Mouse (Mus musculus) neural tube, embryonic 13.5 days (tissue): ENCODE measurements around the gene Rnh1. TPM values are rescaled to one million over a fixed set of nuclear protein-coding genes. Genes with fewer than 3 reads are reported as not detected.
A peak's percentile ranks its signal among the peaks of the same experiment; 100 is the strongest.

Experiments used
- ATAC-seq: fragments of 200-750 bp; cut with Nextera tagmentation; 2 replicates; pipeline ENCODE4 v1.8.0; 2017; ENCODE audit warnings: low read depth, mild to moderate bottlenecking, moderate TSS enrichment, moderate library complexity
- H3K27ac ChIP-seq: fragments of 300-500 bp; sonication (generic); replicated peaks from 2 replicates; pipeline ENCODE4 v1.5.1; 2015; ENCODE audit warnings: moderate library complexity, mild to moderate bottlenecking, inconsistent platforms
- H3K27me3 ChIP-seq: fragments of 300-500 bp; sonication (generic); 2 replicates; pipeline ENCODE4 v1.6.1; 2015; ENCODE audit warnings: mild to moderate bottlenecking, inconsistent platforms
- H3K36me3 ChIP-seq: fragments of 300-500 bp; sonication (generic); 2 replicates; pipeline ENCODE4 v1.6.1; 2015; ENCODE audit warnings: mild to moderate bottlenecking, inconsistent platforms
- H3K4me1 ChIP-seq: fragments of 300-500 bp; sonication (generic); replicated peaks from 2 replicates; pipeline ENCODE4 v1.6.1; 2015; ENCODE audit warnings: inconsistent platforms
- H3K4me2 ChIP-seq: fragments of 300-500 bp; sonication (generic); 2 replicates; pipeline ENCODE4 v1.6.1; 2015; ENCODE audit warnings: inconsistent platforms, mild to moderate bottlenecking, moderate library complexity
- H3K4me3 ChIP-seq: fragments of 300-500 bp; sonication (generic); 2 replicates; pipeline ENCODE4 v1.5.1; 2015; ENCODE audit warnings: mild to moderate bottlenecking, inconsistent platforms
- H3K9ac ChIP-seq: fragments of 300-500 bp; sonication (generic); 2 replicates; pipeline ENCODE4 v1.6.1; 2015; ENCODE audit warnings: moderate library complexity, mild to moderate bottlenecking, inconsistent platforms
- H3K9me3 ChIP-seq: fragments of 300-500 bp; sonication (generic); 2 replicates; pipeline ENCODE4 v1.6.1; 2016; ENCODE audit warnings: inconsistent platforms
- WGBS: fragments of 180-500 bp; shearing (Covaris S2); methylation state at CpG from one replicate; pipeline ENCODE4 v1.1.7; 2015; 5-methylcytosine and 5-hydroxymethylcytosine counted together
- polyA plus RNA-seq: library from polyadenylated mRNA; unstranded; fragments of >200 nt; fragmentation: Nextera tagmentation; extraction: Ambion mirVana; gene quantifications from 2 replicates; pipeline ENCODE4 v1.2.1, GENCODE M21; 2015

The Rnh1 gene
- polyA plus RNA-seq, 1 experiment from 2014 or later, result 57.5 TPM

GRCm38 (mm10) chr7:141176173-141176572 is 3.5 kb upstream of the Rnh1 start:
- no peaks in the 10 kb centered on the region for H3K27me3 ChIP-seq
- H3K27ac ChIP-seq, result no peak overlapping the region
- WGBS, result 2% methylated on average over 8 of the region's 8 CpGs
- no peaks in the 10 kb centered on the region for H3K36me3 ChIP-seq
- no peaks in the 10 kb centered on the region for H3K9me3 ChIP-seq
- no peak overlapping the region for H3K4me2 ChIP-seq
- H3K4me3 ChIP-seq, result no peak overlapping the region
- ATAC-seq, result no peak
- no peak overlapping the region for H3K9ac ChIP-seq
- peaks cover 10% of the 10 kb centered on the region for H3K4me1 ChIP-seq

- H3K4me2 ChIP-seq, result no peak overlapping the region
- H3K36me3 ChIP-seq, result no peaks in the 10 kb centered on the region
- ATAC-seq, result no peak
- WGBS, result 85% methylated on average over 4 of the region's 4 CpGs
- H3K27me3 ChIP-seq, result no peaks in the 10 kb centered on the region
- peaks cover 10% of the 10 kb centered on the region for H3K4me1 ChIP-seq
- no peaks in the 10 kb centered on the region for H3K9me3 ChIP-seq
- H3K4me3 ChIP-seq, result no peak overlapping the region
- no peak overlapping the region for H3K9ac ChIP-seq
- H3K27ac ChIP-seq, result no peak overlapping the region
These were observed 2.4 kb upstream of the Rnh1 start for GRCm38 (mm10) chr7:141175068-141175467.

DNA sequence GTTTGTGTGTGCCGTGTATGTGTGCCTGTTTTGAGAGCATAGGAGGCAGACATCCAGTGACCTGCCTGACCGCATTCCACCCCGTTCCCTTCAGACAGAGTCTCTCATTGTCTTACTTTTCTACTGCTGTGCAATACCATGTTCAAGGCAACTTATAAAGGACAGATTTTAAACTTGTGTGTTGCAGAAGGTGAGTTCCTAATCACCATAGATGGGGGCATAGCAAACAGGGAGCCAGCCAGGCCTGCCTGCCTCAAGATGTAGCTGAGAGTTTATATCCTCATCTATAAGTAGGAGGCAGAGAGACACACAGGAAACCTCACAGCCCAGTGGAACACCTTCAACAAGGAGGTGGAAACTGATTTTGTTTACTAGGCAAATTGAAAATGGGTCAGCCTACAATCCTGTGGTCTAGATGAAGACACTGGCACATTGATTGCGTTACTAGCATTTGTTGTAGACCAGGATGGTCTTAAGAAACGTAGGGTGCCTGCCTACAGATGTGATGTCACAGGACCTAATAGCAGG is 730 bp upstream of the Rnh1 start:
- H3K9ac ChIP-seq, result peak overlapping the region; percentile 79
- peak overlapping the region; percentile 97 for H3K27ac ChIP-seq
- no peaks in the 10 kb centered on the region for H3K36me3 ChIP-seq
- ATAC-seq, result no peak
- 83% methylated on average over 5 of the region's 5 CpGs for WGBS
- H3K27me3 ChIP-seq, result no peaks in the 10 kb centered on the region
- no peaks in the 10 kb centered on the region for H3K9me3 ChIP-seq
- H3K4me1 ChIP-seq, result peaks cover 18% of the 10 kb centered on the region
- H3K4me3 ChIP-seq, result peak overlapping the region; percentile 55
- H3K4me2 ChIP-seq, result peak overlapping the region; percentile 64

- Histone ChIP-seq H3K9ac (no peak overlapping the region), H3K4me1 (peaks cover 27% of the 10 kb centered on the region), H3K9me3 (no peaks in the 10 kb centered on the region), H3K27me3 (no peaks in the 10 kb centered on the region), H3K4me3 (no peak overlapping the region), H3K4me2 (no peak overlapping the region), H3K36me3 (peaks cover 9% of the 10 kb centered on the region), H3K27ac (no peak overlapping the region)
- no peak for ATAC-seq
These were observed 2.8 kb downstream of the Rnh1 start for GRCm38 (mm10) chr7:141169866-141170265.

- Histone ChIP-seq H3K36me3 (peaks cover 13% of the 10 kb centered on the region), H3K4me3 (no peak overlapping the region), H3K4me2 (no peak overlapping the region), H3K9ac (no peak overlapping the region), H3K9me3 (no peaks in the 10 kb centered on the region), H3K27me3 (no peaks in the 10 kb centered on the region), H3K27ac (no peak overlapping the region), H3K4me1 (peaks cover 27% of the 10 kb centered on the region)
- WGBS, result 68% methylated on average over 1 of the region's 1 CpGs
- no peak for ATAC-seq
These were observed 3.4 kb downstream of the Rnh1 start for GRCm38 (mm10) chr7:141169300-141169699.

DNA sequence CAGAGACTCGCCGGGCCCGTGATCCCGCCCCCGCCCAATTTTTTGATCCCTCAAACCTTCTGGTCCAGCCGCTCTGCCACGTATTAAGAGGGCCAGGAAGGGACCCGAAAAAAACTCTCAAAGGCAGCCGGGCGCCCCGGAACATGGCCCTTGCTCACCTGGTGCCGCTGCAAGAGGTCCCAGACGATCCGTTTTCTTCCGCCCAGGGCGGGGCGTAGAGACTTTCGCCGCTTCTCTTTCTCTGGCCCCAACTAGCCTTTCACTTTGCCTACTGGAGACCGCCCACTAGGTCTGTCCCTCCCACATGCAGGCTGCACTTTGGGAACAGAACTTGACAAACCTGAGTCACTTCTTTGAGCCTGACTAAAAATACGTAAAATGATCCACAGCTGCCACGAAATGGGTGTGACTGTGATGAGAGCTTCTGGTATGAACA is 4.1 kb downstream of the Rnh1 start:
- no peak overlapping the region for H3K27ac ChIP-seq
- H3K4me3 ChIP-seq, result peak overlapping the region; percentile 38
- WGBS, result 4% methylated on average over 22 of the region's 22 CpGs
- peak overlapping the region; percentile 68 for H3K9ac ChIP-seq
- ATAC-seq, result no peak
- H3K4me2 ChIP-seq, result peak overlapping the region; percentile 53
- peaks cover 21% of the 10 kb centered on the region for H3K36me3 ChIP-seq
- H3K9me3 ChIP-seq, result no peaks in the 10 kb centered on the region
- H3K27me3 ChIP-seq, result no peaks in the 10 kb centered on the region
- peaks cover 24% of the 10 kb centered on the region for H3K4me1 ChIP-seq

GRCm38 (mm10) chr7:141167901-141168517 is 4.6 kb downstream of the Rnh1 start:
- H3K4me2 ChIP-seq, result peak overlapping the region; percentile 53
- H3K4me1 ChIP-seq, result peaks cover 19% of the 10 kb centered on the region
- peaks cover 26% of the 10 kb centered on the region for H3K36me3 ChIP-seq
- H3K4me3 ChIP-seq, result peak overlapping the region; percentile 38
- no peaks in the 10 kb centered on the region for H3K9me3 ChIP-seq
- H3K9ac ChIP-seq, result peak overlapping the region; percentile 68
- 23% methylated on average over 7 of the region's 7 CpGs for WGBS
- no peaks in the 10 kb centered on the region for H3K27me3 ChIP-seq
- no peak for ATAC-seq
- H3K27ac ChIP-seq, result no peak overlapping the region

- Histone ChIP-seq H3K36me3 (peaks cover 56% of the 10 kb centered on the region), H3K27me3 (no peaks in the 10 kb centered on the region), H3K27ac (no peak overlapping the region), H3K9ac (no peak overlapping the region), H3K4me3 (no peak overlapping the region), H3K9me3 (no peaks in the 10 kb centered on the region), H3K4me1 (peaks cover 17% of the 10 kb centered on the region), H3K4me2 (no peak overlapping the region)
- no peak for ATAC-seq
- WGBS, result 91% methylated on average over 6 of the region's 6 CpGs
These were observed 7.8 kb downstream of the Rnh1 start for GRCm38 (mm10) chr7:141164850-141165249.

- no peaks in the 10 kb centered on the region for H3K27me3 ChIP-seq
- no peak overlapping the region for H3K27ac ChIP-seq
- no peaks in the 10 kb centered on the region for H3K9me3 ChIP-seq
- 95% methylated on average over 7 of the region's 7 CpGs for WGBS
- H3K36me3 ChIP-seq, result peaks cover 61% of the 10 kb centered on the region
- no peak overlapping the region for H3K4me2 ChIP-seq
- H3K4me1 ChIP-seq, result peaks cover 17% of the 10 kb centered on the region
- no peak for ATAC-seq
- H3K9ac ChIP-seq, result no peak overlapping the region
- H3K4me3 ChIP-seq, result no peak overlapping the region
These were observed 8.3 kb downstream of the Rnh1 start for GRCm38 (mm10) chr7:141164397-141164796.

- ATAC-seq, result no peak
- Histone ChIP-seq H3K4me1 (no peaks in the 10 kb centered on the region), H3K4me2 (no peak overlapping the region), H3K27ac (no peak overlapping the region), H3K9ac (no peak overlapping the region), H3K36me3 (peaks cover 81% of the 10 kb centered on the region), H3K9me3 (no peaks in the 10 kb centered on the region), H3K4me3 (no peak overlapping the region), H3K27me3 (no peaks in the 10 kb centered on the region)
- WGBS, result 90% methylated on average over 9 of the region's 9 CpGs
These were observed 17.3 kb downstream of the Rnh1 start for GRCm38 (mm10) chr7:141155362-141155761.

- Histone ChIP-seq H3K9ac (no peak overlapping the region), H3K4me2 (no peak overlapping the region), H3K27ac (no peak overlapping the region), H3K36me3 (peaks cover 60% of the 10 kb centered on the region), H3K9me3 (no peaks in the 10 kb centered on the region), H3K4me3 (no peak overlapping the region), H3K4me1 (peaks cover 6% of the 10 kb centered on the region; the same call in 1 of the 2 replicates), H3K27me3 (no peaks in the 10 kb centered on the region)
- 81% methylated on average over 4 of the region's 4 CpGs for WGBS
- no peak for ATAC-seq
These were observed 24.0 kb downstream of the Rnh1 start for GRCm38 (mm10) chr7:141148639-141149038.

DNA sequence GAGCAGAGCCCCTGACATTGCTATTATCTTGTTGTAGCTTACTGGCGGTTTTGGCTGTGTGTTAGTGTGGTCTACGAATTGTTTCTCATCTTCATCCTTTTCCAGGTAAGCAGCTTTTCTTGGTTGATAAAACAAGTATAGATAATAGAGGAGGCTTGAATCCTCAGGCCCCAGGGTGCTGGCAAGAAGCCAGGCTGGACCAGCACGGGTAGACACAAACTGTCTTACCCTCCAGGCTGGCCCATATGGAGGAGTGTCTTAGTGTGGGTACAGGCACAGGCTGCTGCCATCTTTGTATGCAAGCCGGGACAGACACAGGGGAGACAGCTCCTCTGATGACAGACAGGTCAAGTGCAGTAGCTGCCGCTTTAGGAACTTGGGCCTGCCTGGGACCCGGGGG is 25.6 kb downstream of the Rnh1 start:
- H3K4me1 ChIP-seq, result peaks cover 6% of the 10 kb centered on the region; the same call in 1 of the 2 replicates
- no peak overlapping the region for H3K4me2 ChIP-seq
- H3K27ac ChIP-seq, result no peak overlapping the region; the same call in 1 of the 2 replicates
- H3K4me3 ChIP-seq, result no peak overlapping the region
- 73% methylated on average over 6 of the region's 6 CpGs for WGBS
- ATAC-seq, result no peak
- H3K9me3 ChIP-seq, result no peaks in the 10 kb centered on the region
- H3K27me3 ChIP-seq, result no peaks in the 10 kb centered on the region
- H3K36me3 ChIP-seq, result peaks cover 58% of the 10 kb centered on the region
- no peak overlapping the region for H3K9ac ChIP-seq
